ENCODE assay signal across 14 mouse cellular contexts in genomic region chr8:19782736-19783135, GRCm38 (mm10). TPM values are rescaled to one million over a fixed set of nuclear protein-coding genes. Genes with fewer than 3 reads are reported as not detected.
"Had no signal": no experiment of that assay in that cellular context is flagged by ENCODE, and none has a peak within 500 bp of the region (broad histone marks: within the 10 kb centered on the region; RNA-seq: fewer than 3 reads in every experiment).

No protein-coding gene starts in this region.

RNA-seq across cellular contexts. Expression of gene 4930467E23Rik, which starts 53.4 kb away (rescaled TPM):
- total RNA-seq: layer of hippocampus, postnatal 10 days; megakaryocyte, adult 5-6 weeks had no signal
- polyA plus RNA-seq: limb, embryonic 14.5 days; liver, adult 2 months; liver, embryonic 13.5 days; liver, embryonic 16.5 days; lung, adult 2 months; lung, embryonic 16.5 days; macrophage; midbrain, embryonic 12.5 days; midbrain, embryonic 15.5 days; neural tube, embryonic 12.5 days; neural tube, embryonic 15.5 days; stomach, embryonic 15.5 days had no signal
